Mouse (Mus musculus) forelimb bud, embryonic 11.5 days (tissue): ENCODE results near the gene Lpin2.

Experiments
- DNase-seq: peaks from one replicate; pipeline ENCODE4 v3.0.0-alpha.2; 2012; ENCODE audit warnings: low read depth, low spot score

The Lpin2 gene

DNA sequence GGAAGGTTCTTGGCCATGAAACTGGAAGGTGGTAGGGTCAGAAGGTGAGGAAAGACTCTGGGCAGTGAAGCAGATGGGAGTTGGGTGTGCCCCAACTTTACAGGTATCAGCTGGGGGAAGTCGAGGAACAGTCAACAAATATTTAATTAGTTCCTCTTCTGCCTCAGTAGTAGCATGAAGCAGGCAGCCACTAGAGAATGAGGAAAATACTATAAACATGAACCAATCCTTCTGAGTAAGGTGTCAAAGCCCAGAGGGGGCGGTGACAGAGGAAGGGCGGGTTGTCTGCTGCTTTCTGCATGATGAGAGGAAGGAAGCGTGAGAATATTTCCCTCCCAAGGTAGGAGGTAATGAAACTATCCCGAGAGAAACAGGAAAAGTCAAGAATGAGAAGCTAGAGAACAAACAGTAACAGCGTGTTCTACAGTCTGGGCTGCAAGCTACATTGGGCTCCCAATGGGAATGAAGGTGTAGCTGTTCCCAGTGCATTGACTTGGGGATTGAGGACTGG, at the start of gene Lpin2:
Gene Lpin2 (plus strand): TSS at position 350 of the 511 bp plus-strand sequence.
- no peak for DNase-seq

DNA sequence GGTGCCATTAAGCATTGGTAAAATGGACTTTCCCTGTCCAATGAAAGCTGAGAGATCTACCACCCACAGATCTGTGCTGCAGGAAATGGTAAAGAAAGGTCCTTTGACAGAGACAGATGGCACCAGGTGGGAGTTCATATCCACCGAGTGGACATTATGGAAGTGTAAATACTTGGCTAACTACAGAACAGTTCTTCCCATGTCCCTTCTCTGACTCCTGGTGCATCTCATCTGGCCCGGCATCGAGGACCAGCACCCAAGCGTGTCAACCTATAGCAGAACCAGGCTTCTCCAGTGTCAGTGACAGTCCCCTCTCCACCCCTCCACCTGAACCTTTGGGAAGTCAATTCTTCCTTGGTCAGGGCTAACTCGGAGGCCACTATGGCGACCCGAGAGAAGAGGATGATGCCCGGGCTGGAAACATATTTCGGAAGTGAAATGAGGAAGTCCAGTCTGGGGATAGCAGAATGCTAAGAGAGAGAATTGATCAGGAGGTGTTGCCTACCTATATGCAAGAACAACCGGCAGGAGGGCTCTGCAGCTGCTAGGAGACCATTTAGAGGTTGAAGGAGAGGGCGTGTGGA, 49.4 kb upstream of the Lpin2 start:
- DNase-seq, result no peak

DNA sequence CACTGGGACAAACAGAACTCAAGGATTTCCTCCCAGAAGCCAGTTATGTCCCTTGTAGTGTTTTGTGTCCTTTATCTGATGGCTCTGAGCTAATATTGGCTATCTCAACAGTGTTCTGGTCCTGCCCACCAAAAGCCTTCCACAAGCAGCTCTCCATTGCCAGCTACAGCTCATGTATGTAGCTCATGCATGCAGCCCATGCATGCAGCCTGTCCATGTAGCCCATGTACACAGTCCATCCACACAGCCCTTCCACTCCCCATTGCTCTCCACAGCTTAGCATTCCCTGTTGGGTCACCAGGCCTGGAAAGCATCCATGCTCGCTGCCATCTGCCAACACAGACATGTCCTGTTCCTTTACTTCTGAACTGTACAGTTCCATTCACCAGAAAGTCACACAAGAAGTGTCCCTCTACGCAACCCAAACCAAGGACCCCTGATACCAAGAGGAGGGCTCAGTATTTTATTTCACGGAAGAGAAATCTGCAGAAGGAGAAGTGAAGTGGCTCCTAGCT, 47.9 kb upstream of the Lpin2 start:
- DNase-seq, result no peak

DNA sequence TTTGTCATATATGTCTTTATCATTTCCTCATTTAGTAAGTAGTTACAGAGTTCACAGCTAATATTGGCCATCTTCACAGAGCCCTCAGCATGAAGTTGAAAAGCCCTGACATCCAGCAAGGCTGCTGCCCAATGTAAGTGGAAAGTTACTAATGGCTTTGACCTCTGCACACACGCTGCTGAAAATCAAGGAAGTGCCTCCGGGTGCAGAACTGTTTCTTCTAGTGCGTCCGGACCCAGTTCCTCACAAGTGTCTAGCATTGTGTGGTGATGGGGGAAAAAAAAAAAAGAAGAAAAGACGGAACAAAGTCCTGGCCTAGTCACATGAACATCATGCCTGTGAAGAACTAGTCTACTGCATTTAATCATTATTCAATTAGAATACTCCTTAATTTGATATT, 47.3 kb upstream of the Lpin2 start:
- DNase-seq, result no peak

DNA sequence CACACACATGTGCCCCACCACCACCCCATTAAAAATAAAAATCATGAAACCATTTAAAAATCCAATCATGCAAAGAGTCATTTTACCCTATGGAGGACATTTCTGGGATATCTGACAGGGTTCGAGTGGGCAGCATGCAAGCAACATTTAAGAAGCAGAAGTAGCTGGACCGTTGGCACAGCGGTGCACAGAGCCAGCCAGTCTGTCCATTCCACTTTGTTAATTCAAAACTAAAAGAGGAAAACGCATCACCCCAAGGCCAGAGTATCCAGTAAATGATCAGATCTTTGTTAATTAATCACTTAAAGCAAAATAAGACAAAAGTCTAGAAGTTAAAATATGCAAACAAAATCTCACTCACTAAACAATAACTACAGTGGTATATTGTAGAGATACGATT, 46.5 kb upstream of the Lpin2 start:
- DNase-seq, result no peak

DNA sequence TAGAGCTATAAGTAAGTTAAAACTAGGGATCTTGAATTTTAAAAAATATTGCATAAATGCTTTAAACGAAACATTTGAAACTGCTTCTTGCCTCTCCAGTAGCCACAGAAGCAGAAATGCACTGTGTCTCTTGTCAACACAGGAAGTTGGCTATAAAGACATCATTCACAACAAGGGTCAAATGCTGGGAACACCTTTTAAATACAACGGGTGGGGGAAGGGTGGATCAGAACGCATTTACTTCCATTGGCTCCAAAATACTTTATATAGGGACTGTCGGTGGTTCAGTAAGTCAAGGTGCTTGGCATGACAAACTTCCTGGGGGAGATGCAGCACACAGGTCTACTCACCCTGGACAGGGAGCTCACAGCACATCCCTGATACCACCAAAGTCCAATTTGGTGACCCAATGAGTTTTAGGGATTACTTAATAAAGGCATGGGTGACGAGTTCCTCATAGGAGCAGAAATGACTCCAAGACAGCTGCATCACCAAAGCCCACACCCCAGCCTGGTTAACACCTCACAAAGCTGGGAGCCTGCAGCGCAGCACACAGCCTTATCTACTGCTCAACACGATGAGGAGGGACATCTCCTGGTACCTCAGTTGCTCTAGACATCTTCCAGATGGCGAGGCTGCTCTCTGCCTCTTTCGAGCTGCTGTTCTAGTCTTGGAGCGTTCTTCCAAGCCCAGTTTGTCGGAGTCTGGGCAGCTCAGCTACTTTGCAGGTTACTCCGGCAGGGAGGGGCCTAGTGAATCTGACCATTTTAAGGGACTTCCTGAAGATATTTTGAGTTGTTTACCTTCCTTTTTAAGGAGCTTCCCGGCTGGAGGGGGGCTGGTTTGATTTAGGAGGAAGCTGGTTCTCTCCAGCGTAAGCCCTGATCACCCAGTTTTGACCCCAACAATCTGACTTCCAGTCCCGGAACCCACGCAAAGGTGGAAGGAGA, 45.7 kb upstream of the Lpin2 start:
- DNase-seq, result no peak

DNA sequence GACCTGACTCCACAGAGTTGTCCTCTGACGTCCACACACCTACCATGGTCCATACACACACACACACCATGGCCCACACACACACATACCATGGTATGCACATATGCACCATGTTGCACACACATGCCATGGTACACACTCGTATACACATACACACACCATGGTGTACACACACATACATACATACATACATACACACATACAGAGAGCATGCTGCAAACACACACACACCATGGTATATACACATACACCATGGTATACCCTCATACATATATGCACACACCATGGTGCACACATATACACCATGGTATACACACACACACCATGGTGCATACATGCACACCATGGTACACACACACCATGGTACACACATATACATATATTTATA, 45.0 kb upstream of the Lpin2 start:
- no peak for DNase-seq

DNA sequence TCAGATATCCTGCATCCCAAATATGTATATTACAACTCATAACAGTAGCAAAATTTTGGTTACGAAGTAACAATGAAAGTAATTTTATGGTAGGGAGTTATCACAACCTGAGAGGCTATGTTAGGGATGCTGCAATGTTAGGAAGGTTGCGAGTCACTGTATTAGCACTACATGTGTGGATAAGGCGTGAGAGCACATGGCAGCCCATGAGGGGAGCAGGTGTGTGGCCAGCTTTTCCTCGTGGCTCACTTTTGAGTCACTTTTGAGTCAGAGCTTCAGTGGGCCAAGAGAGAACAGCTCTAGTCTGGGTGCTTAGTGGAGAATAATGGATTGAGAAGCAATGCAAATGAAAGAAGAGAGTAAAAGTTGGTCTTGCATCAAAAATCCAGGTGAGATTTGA, 40.3 kb upstream of the Lpin2 start:
- DNase-seq, result no peak

DNA sequence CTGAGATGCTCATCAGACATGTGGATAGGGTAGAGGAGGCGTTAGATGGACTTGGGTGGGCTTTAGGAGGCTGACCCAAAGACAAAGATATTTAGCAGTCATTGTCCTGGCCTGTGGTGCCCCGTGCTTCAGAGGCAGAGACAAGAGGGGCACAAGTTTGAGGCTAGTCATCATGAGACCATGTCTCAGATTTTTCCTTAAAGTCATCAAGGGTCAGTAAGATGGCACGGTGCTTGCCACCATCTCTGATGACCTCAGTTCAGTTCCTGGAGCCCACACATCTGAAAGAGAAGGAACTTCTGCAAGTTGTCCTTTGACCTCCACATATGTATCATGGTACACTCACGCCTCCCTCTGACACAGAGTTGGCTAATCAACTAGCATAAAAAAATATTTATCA, 39.2 kb upstream of the Lpin2 start:
- DNase-seq, result no peak

DNA sequence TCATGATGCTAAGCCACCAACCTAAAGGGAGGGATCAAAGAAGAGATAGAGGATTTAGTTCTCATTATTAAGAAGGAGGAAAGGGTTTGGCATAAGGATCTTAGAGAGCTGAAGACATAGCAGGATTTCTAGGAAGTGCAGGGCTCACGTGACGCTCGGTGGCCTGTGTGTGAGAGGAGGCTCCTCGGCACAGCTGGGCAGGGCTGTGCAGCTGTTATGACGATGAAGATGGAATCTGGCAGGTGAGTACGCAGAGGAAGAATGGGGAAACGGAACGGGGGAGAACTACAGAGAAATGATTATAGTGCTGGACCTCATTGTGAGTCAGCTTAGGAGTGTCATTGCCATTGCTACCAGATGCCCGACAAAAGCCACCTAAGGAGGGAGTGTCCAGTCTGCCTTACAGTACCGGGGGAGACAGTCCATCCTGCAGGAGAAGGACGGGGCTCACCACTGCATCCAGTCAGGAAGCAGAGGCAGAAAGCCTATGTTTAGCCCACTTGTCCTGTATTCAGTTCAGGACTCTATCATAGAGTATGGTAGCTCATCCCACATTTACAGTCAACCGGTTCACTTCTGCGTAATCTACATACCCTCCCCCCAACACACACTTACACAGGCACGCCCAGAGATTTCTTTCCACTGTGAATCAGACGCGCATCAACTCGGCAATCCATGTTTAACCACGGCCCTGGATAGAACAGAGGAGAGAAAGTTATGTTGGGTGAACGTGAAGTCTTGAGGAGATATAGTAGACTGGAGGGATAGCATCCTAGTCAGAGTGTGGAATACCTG, 37.8 kb upstream of the Lpin2 start:
- DNase-seq, result no peak

DNA sequence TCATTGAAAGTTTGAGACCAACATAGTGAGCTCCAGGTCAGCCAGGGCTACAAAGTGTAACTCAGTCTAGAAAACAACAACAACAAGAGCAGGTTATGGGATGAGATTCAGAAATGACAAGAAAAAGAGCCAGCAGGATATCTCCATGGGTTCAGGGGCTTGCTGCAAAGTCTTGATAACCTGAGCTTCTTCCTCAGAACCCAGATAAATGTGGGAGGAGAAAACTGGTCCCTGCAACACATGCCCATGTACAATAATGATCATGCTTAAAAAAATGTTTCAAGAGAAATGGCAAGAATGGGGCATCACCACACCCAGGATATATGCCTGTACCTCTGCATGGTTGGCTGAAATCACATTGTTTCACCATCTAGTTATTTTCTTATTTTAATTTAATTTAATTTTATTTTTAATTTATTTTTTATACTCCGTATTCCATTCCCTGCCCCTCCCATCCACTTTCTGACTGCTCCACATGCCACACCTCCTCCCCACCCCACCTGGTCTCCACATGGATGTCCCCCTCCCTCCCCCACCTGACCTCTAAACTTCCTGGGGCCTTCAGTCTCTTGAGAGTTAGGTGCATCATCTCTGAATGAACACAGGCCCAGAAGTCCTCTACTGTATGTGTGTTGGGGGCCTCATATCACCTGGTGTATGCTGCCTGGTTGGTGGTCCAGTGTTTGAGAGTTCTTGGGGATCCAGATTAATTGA, 37.0 kb upstream of the Lpin2 start:
- no peak for DNase-seq

DNA sequence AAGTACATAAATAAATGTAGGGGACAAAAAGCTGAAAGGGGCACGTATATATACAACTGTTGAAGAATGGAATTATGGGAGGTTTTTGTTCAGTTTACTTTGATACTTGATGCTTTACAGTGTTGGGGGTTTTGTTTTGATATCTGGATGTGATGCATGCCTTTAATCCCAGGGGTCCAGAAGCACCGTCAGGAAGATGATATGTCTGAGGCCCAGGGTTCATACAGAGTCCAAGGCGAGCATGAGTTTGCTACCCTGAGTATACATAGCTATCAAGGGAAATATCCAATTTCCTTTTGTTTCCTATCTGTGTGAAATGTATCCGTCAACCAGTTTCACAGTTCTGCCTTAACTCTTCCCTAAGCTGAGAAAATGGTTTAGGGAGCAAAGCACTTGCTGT, 29.0 kb upstream of the Lpin2 start:
- no peak for DNase-seq

DNA sequence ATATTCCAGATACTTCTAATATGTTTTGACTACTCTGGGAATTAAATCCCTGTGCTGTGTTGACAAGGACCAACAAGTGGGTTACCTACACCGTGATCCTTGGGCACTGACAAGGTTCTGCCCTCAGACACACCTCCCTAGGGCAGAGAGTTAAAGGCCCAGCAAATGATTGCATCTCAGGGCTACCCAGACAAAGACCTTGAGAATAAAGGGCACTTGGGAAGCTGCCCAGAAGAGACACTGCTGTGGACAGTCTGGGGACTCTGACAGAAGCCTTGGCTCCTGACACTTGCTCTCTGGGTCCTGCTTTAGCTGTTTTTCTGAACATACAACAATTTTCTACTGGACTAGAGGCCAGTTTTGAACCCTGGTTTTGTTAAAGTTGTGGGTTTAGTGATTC, 27.1 kb upstream of the Lpin2 start:
- DNase-seq, result no peak

DNA sequence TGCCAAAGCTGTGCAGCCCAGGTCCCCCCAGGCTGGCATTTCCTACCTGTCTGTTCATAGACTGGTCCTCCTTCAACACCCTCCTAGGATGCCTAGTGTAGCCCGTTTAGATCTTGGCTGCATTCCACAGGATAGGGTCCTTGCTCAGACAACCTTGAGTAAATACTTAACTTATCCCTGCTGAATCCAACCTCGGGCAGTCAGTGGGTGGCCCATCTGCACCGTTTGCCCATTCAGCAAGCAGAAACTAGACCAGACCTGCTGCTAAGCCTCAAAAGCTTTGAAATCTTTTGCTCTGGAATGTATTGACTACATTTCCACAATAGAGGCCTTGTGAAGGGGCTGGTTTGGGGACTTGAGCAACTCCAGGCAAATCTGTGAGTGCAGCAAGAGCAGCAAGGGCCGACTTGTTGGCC, 23.2 kb upstream of the Lpin2 start:
- DNase-seq, result peak; percentile 75

DNA sequence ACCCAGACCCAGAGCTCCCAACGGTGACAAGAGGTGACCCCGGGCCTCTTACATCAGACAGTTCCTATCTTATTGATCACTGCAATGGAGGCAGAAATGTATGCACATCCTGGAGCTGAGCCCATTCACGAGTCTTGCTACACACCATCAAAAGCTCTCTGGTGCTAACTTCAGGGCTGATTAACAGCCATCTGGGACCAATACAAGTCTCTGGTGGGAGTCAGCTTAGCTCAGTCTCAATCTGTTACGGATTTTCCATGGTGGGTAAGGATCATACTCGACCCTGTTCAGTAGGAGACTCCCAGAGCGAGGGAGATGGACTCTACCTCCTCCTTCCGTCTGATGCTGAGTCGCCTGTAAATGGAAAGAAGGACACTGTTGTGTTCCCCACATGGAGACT, 22.6 kb upstream of the Lpin2 start:
- DNase-seq, result no peak

DNA sequence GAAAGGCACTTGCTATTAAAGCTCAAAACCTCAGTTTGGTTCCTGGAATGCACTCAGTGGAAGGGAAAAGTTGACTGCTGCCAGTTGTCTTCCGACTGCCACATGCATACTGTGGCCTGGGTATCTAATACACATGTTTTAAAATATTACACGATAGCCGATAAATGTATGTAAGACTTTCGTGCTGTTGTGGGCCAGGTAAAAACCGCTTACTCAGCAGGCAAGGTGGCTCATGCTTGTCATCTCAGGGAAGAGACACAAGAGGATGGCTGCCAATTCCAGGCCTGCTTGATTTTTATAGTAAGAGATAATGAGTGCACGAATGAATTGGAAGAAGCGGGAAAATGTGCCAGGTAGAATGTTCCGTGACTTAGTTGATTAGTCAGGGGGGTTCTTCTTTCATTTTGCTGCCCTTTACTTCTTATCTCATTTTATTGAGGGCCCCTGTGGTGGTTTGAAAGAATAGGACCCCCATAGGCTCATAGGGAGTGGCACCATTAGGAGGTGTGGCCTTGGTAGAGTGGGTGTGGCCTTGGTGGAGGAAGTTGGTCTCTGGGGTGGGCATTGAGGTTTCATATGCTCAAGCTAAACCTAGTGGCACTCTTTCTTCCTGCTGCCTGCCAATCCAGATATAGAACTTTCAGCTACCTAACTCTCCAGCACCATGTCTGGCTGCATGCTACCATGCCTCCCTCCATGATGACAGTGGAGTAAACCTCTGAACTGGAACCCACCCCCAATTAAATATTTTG, 21.9 kb upstream of the Lpin2 start:
- no peak for DNase-seq

DNA sequence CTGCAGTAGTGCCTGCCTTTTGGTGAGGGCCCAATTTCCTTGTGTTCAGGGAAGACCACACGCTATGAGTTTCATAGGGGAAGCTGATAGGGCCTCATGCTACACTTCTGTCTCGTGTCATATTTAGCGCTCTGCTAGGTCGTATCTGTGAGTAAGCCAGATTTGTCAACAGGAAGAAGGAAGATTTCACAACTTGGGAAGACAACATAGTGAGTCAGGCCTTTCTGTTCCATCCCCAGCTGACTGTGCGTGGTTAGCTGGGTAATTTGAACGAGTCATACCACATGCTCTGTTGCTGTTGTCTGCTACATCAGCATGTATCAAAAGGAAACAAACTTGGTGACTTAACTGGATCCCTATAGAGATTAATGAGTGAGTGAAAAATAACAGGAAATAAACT, 17.4 kb upstream of the Lpin2 start:
- DNase-seq, result no peak

DNA sequence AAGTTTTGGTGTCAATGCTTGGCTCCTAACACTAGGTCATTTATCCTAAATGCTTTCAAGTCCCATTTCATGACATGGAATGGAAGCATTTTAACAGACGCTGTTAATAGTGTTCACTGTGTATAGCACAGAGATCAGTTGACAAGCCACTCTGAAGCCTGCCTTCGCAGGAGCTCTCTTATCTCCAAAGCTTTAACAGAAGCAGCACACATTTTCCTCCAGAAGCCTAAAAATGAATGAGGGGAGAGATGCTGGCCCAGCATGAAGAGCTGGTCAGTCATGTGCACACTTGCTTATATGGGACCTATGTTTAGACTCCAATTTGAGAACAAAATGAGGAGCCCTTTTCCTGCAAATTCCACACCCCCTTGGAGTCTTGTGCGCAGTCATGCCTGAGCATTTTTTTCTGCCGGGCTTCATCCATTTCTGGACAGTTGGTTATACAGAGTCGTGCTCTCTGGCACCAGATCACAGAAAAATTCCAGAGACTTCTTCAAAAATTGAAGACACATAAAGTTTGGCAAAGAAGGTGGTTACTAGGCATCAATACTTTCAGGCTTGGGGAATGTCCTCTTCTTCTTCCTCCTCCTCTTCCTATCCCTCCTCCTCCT, 14.1 kb upstream of the Lpin2 start:
- no peak for DNase-seq

DNA sequence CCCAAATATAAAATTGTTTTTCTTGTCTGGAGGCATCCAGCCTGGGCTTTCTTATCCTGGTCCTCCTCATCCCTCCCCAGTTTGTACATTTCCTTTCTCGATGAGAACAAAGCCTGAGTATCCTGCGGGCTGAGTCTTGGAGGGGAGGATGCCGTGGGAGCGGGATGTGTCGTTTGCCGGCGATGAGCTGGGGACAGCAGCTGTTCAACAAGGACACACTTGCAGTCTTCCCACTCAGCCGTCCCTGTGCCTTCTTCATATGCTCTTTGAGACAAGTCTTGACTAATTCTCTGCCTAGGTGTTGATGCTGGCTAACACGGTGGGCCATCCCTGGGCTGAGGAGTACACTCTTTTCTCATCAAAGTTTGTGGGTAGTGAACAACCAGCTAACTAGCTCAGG, 13.5 kb upstream of the Lpin2 start:
- no peak for DNase-seq

DNA sequence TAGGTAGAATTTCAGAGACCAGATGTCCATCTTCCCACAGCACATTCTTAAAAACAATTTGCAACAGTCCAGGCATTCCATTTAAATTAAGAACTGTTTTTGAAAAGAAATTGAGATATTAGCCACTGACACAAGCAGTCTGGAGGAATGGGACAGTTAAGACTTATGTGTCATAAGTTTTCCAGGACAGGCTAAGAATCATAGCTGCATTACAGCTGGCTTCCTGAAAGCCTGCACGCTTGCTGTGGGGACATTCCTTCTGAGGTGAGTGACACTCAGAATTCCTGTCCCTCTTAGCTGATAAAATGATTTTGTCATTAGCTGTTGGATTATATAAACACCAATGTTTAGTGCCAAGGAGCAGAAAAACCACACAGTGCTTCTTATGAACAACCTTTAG, 12.7 kb upstream of the Lpin2 start:
- no peak for DNase-seq
